Mouse (Mus musculus): ENCODE data around the gene Clstn1.

DNA sequence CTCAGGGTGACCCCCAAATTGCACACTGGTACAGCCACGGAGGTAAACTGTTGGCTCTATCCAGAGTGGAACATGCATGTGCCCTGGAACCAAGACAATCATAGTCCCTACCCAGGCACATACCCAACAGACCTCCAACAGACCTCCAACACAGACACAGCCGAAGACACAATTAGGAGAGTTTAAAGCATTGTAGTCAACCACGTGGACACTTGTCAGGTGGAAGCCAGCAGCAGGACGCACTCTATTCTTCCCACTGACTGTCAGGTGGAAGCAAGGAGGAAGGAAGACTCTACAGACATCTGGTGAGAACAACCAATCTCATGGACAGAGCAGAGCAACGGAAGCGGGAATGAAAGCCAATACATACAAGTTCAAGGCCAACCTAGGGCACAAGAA is 79.4 kb downstream of the Clstn1 start:
- TF ChIP-seq CTCF (IDR thresholded peaks at IDR 0.05; ENCODE audit: extremely low read depth, insufficient read depth, insufficient read length, insufficient replicate concordance): no peak
- TF ChIP-seq POLR2A (IDR thresholded peaks at IDR 0.05; ENCODE audit: low read depth, low read length): no peak
